Mouse (Mus musculus): ENCODE results near the gene Zfp759. TPM values are rescaled to one million over a fixed set of nuclear protein-coding genes. Genes with fewer than 3 reads are reported as not detected.
"Not testable (repeated sequence)": the region's sequence is repeated elsewhere in the genome, so short reads cannot be mapped to it uniquely, and the experiment has no call there.

Gene Zfp759
- polyA plus RNA-seq, 1 experiment: 2.6 TPM

DNA sequence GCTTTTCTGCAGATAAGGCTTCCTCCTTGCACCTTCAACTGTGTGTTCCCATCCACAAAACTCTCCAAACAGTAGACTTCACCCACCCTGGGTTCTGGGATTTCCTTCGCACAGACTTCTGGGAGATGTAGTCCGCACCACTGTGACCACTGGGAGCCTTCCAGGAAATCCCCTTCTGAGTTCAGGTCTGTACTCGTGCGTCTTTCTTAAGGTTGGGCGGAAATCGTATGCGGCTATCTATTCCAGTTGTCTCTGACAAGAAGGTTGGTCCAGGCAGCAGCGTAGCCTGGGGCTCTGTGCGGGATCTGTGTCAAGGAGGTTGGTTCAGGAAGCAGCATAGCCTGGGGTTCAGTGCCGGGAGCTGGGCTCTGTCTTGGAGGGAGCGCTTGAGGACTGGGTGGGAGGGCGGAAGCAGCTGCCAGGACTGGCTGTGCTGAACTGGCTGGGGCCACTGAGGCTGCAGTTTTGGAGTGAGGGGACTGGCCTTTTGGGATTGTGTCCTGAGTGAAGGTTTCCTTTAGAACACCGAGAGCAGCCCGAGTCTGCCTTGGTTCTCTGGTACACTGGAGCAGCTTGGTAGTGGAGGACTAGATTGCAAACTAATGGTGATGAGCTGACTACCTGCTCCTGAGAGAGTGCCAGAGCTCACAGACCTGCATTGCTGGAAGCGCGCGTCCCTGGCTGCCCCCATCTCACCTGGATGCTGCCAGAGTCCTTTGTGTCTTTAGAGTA lies 51.7 kb downstream of the Zfp759 start, which contains the start of gene Rsl1:
TSS of gene Rsl1 (plus strand) at position 192 of the 732 bp plus-strand sequence.
- Histone ChIP-seq H3K27ac (ENCODE audit: insufficient read depth, low read length) (0 out of 2 replicates have a peak within 1 kb of the TSS, but pooled peaks have one; percentile 5), H3K4me3 (replicated peaks; ENCODE audit: insufficient read depth, low read depth, low read length) (peak within 1 kb of the TSS; percentile 93)
- DNase-seq: peak; percentile 70 to 71
- TF ChIP-seq POLR2A (IDR thresholded peaks at IDR 0.05; ENCODE audit: borderline replicate concordance, insufficient read depth, low read length): peak; percentile 15; the same call in 1 of the 2 replicates
- H3K4me1 ChIP-seq (ENCODE audit: control insufficient read depth, insufficient read depth, low read length); H3K27me3 ChIP-seq (ENCODE audit: control insufficient read depth, insufficient read depth, low read length): not testable (repeated sequence)
- WGBS: under 1% methylated on average over 17 of the region's 17 CpGs

DNA sequence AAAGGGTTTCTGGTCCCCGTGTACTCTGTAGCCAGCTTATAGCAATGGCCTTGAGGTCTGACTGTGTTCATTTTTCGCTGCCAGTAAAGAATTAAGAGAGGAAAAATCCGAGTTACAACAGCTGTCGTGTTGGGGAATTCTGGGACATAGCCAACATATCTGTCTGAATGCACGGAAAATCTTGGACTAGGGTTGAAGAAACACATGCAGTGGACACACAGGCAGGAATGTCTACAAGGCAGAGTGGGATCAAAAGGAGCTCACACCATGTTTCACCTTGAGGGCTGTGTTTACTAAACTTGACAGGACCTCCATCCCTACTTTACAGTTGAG lies 52.2 kb downstream of the Zfp759 start:
- Histone ChIP-seq H3K27ac (ENCODE audit: insufficient read depth, low read length) (no peak overlapping the region), H3K4me1 (ENCODE audit: control insufficient read depth, insufficient read depth, low read length) (no peaks in the 10 kb centered on the region), H3K27me3 (ENCODE audit: control insufficient read depth, insufficient read depth, low read length) (no peaks in the 10 kb centered on the region), H3K4me3 (replicated peaks; ENCODE audit: insufficient read depth, low read depth, low read length) (peak overlapping the region; percentile 33)
- TF ChIP-seq CTCF (IDR thresholded peaks at IDR 0.05; ENCODE audit: borderline replicate concordance, insufficient read depth, low read depth, low read length) (no peak), POLR2A (IDR thresholded peaks at IDR 0.05; ENCODE audit: borderline replicate concordance, insufficient read depth, low read length) (no peak)
- peak in 1 of 2 experiments; percentile 13 for DNase-seq
- 4% methylated on average over 5 of the region's 5 CpGs for WGBS

Other genes with a start within 250 kb of the Zfp759 start
- gene Gm10767, start 216.7 kb upstream of the Zfp759 start, polyA plus RNA-seq (2012; rRNA removed): 2.4 TPM in 2 replicates
- gene Zfp712, start 60.5 kb upstream of the Zfp759 start, polyA plus RNA-seq (2012; rRNA removed): 2.9 and 3.6 TPM in 2 replicates
- 2.6 and 2.8 TPM in 2 replicates for gene Zfp708, start 23.7 kb upstream of the Zfp759 start, polyA plus RNA-seq (2012; rRNA removed)
- 1.9 and 2.0 TPM in 2 replicates for gene Gm28557, start 13.1 kb upstream of the Zfp759 start, polyA plus RNA-seq (2012; rRNA removed)
- 0.16 TPM in 2 replicates for gene Rslcan18, start 5.4 kb upstream of the Zfp759 start, polyA plus RNA-seq (2012; rRNA removed)
- 3.0 and 3.1 TPM in 2 replicates for gene Rsl1, start 51.5 kb downstream of the Zfp759 start, polyA plus RNA-seq (2012; rRNA removed)
- gene Zfp455, start 72.8 kb downstream of the Zfp759 start, polyA plus RNA-seq (2012; rRNA removed): 0.84 and 1.1 TPM in 2 replicates
- gene Zfp458, start 156.8 kb downstream of the Zfp759 start, polyA plus RNA-seq (2012; rRNA removed): 4.0 TPM in 2 replicates
- 2.9 and 3.4 TPM in 2 replicates for gene Zfp457, start 184.8 kb downstream of the Zfp759 start, polyA plus RNA-seq (2012; rRNA removed)
- gene Zfp595, start 210.9 kb downstream of the Zfp759 start, polyA plus RNA-seq (2012; rRNA removed): 2.3 and 2.4 TPM in 2 replicates
- 0.43 TPM in 1 of 2 replicates, not detected in the other for gene Gm28044, start 238.9 kb downstream of the Zfp759 start, polyA plus RNA-seq (2012; rRNA removed)
- 0.44 and 0.59 TPM in 2 replicates for gene Zfp953, start 238.9 kb downstream of the Zfp759 start, polyA plus RNA-seq (2012; rRNA removed)